Mouse (Mus musculus) stomach, postnatal 0 days (tissue): Measurements from ENCODE around the gene Ifitm6. TPM values are rescaled to one million over a fixed set of nuclear protein-coding genes. Genes with fewer than 3 reads are reported as not detected.

Experiments
- ATAC-seq: fragments of 200-750 bp; cut with Nextera tagmentation; 2 replicates; pipeline ENCODE4 v1.8.0; 2017; ENCODE audit not compliant: low FRiP score, low TSS enrichment
- DNase-seq: peaks from one replicate; pipeline ENCODE4 v3.0.0-alpha.2; 2016; ENCODE audit warnings: low spot score
- H3K27ac ChIP-seq: fragments of 300-500 bp; sonication (generic); replicated peaks from 2 replicates; pipeline ENCODE4 v1.5.1; 2014; ENCODE audit warnings: mild to moderate bottlenecking, control low read depth
- H3K27me3 ChIP-seq: fragments of 300-500 bp; sonication (generic); 2 replicates; pipeline ENCODE4 v1.6.1; 2014; ENCODE audit warnings: low read length; ENCODE audit not compliant: control insufficient read depth, insufficient read depth
- H3K36me3 ChIP-seq: fragments of 300-500 bp; sonication (generic); 2 replicates; pipeline ENCODE4 v1.6.1; 2014; ENCODE audit warnings: low read length, mixed read lengths; ENCODE audit not compliant: control insufficient read depth, insufficient read depth
- H3K4me1 ChIP-seq: fragments of 300-500 bp; sonication (generic); replicated peaks from 2 replicates; pipeline ENCODE4 v1.6.1; 2014; ENCODE audit warnings: antibody characterized with exemption; ENCODE audit not compliant: control insufficient read depth, insufficient read depth
- H3K4me2 ChIP-seq: fragments of 300-500 bp; sonication (generic); replicated peaks from 2 replicates; pipeline ENCODE4 v1.6.1; 2014; ENCODE audit warnings: low read depth, mild to moderate bottlenecking, control low read depth, moderate library complexity
- H3K4me3 ChIP-seq: fragments of 300-500 bp; sonication (generic); 2 replicates; pipeline ENCODE4 v1.5.1; 2014; ENCODE audit warnings: low read depth, low read length, control low read depth
- H3K9ac ChIP-seq: fragments of 300-500 bp; sonication (generic); 2 replicates; pipeline ENCODE4 v1.6.1; 2014; ENCODE audit warnings: mild to moderate bottlenecking, low read length, control low read depth, mixed read lengths
- H3K9me3 ChIP-seq: fragments of 300-500 bp; sonication (generic); 2 replicates; pipeline ENCODE4 v1.6.1; 2016; ENCODE audit warnings: low read length; ENCODE audit not compliant: control insufficient read depth
- CTCF ChIP-seq: IDR thresholded peaks from 2 replicates; pipeline ENCODE4 v1.5.1; 2016; ENCODE audit warnings: antibody characterized with exemption, low read depth, mild to moderate bottlenecking, moderate library complexity
- EP300 ChIP-seq: optimal IDR thresholded peaks from 2 replicates; pipeline ENCODE3; 2016; ENCODE audit warnings: antibody characterized with exemption
- WGBS: fragments of 180-500 bp; shearing (Covaris S2); extraction: QIAGEN DNeasy Blood & Tissue Kit; methylation state at CpG from one replicate; pipeline ENCODE4 v1.1.7; 2014; 5-methylcytosine and 5-hydroxymethylcytosine counted together
- polyA plus RNA-seq: library from polyadenylated mRNA; unstranded; fragments of >200 nt; fragmentation: Nextera tagmentation; extraction: Ambion mirVana; gene quantifications from 2 replicates; pipeline ENCODE4 v1.2.1, GENCODE M21; 2015

The Ifitm6 gene
- polyA plus RNA-seq, 1 experiment from 2014 or later = 0.40 TPM

DNA sequence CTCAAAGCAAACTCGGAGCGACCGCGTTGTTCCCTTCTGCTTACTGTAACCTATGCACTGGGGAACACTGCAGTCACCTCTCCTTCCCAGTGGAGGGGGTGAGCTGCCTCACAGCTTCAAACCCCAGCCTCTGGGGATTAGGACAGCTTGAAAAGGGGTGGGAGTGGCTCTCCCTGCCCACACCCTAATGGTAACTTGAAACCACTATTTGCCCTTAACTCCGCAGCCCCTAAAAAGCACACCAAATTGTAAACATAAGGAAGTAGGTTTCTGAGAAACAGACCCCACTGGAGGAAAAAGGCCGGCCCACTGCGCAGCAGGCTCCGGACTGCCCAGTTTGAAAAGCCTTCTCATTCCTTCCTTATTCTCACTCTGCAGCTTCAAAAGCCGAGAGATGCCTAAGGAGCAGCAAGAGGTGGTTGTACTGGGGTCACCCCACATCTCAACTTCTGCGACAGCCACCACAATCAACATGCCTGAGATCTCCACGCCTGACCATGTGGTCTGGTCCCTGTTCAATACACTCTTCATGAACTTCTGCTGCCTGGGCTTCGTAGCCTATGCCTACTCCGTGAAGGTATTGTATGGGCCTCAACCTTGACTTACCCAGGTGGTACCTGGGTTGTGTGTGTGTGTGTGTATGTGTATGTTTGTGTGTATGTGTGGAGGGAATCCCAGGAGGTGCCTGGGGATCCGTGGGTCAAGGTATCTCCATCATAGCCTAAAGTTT is 49.7 kb downstream of the Ifitm6 start:
- no peak for TF ChIP-seq EP300
- peak; percentile 45 for TF ChIP-seq CTCF
- 5% methylated on average over 14 of the region's 14 CpGs for WGBS
- Histone ChIP-seq H3K27me3 (no peaks in the 10 kb centered on the region), H3K27ac (peak overlapping the region; percentile 83), H3K4me1 (peaks cover 13% of the 10 kb centered on the region), H3K4me2 (peak overlapping the region; percentile 50), H3K9me3 (no peaks in the 10 kb centered on the region), H3K4me3 (peak overlapping the region; percentile 30), H3K36me3 (no peaks in the 10 kb centered on the region), H3K9ac (peak overlapping the region; percentile 43)
- no peak for DNase-seq
- peak; percentile 67; the same call in 1 of the 2 replicates for ATAC-seq

DNA sequence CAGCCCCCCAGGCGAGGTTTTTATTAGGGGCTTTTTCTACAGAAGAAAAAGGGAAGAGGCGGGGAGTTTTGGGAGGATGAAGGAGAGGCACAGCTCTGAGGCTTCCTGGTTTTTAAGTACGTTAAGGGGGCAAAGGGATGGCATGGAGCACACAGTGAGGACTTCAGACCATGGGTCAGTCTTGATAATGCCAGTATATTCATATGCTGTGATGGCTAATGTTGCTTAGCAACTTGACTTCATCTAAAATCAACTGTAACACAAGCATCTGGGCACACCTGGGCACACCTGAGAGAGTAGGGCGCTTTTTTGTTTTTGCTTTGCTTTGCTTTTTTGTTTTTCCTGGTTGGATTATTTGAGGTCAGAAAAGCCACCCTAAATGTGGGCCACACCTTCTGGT is 50.8 kb downstream of the Ifitm6 start, which contains the start of gene Ifitm1:
Ifitm1 (plus strand) TSS at position 301 of the 400 bp plus-strand sequence.
- Histone ChIP-seq H3K36me3 (no peaks in the 10 kb centered on the region), H3K9me3 (no peaks in the 10 kb centered on the region), H3K27me3 (no peaks in the 10 kb centered on the region), H3K27ac (peak within 1 kb of the TSS; percentile 83), H3K9ac (0 out of 2 replicates have a peak within 1 kb of the TSS, but pooled peaks have one; percentile 27), H3K4me1 (peaks cover 13% of the 10 kb centered on the region), H3K4me2 (peak within 1 kb of the TSS; percentile 50), H3K4me3 (peak within 1 kb of the TSS; percentile 30; the same call in 1 of the 2 replicates)
- WGBS = 84% methylated on average over 4 of the region's 4 CpGs
- ATAC-seq = no peak
- DNase-seq = no peak
- TF ChIP-seq CTCF (no peak), EP300 (no peak)

Other genes starting within 250 kb of the Ifitm6 start
- 0.11 and 0.16 TPM in 2 replicates for gene Syce1, start 230.1 kb downstream of the Ifitm6 start, polyA plus RNA-seq
- 0.59 and 0.65 TPM in 2 replicates for gene Zfp941, start 195.7 kb downstream of the Ifitm6 start, polyA plus RNA-seq
- 21.9 and 22.7 TPM in 2 replicates for gene Urah, start 182.9 kb downstream of the Ifitm6 start, polyA plus RNA-seq
- gene Scgb1c1, start 172.4 kb downstream of the Ifitm6 start, polyA plus RNA-seq = not detected in 2 replicates
- not detected in 2 replicates for gene Odf3, start 170.1 kb downstream of the Ifitm6 start, polyA plus RNA-seq
- gene Gm45785, start 161.6 kb downstream of the Ifitm6 start, polyA plus RNA-seq = not detected in 2 replicates
- gene Ric8a, start 161.0 kb downstream of the Ifitm6 start, polyA plus RNA-seq = 49.0 and 49.1 TPM in 2 replicates
- 44.5 and 49.0 TPM in 2 replicates for gene Bet1l, start 160.3 kb downstream of the Ifitm6 start, polyA plus RNA-seq
- 160 and 166 TPM in 2 replicates for gene Psmd13, start 136.0 kb downstream of the Ifitm6 start, polyA plus RNA-seq
- gene Sirt3, start 135.6 kb downstream of the Ifitm6 start, polyA plus RNA-seq = 17.9 and 19.0 TPM in 2 replicates
- gene Cox8b, start 117.5 kb downstream of the Ifitm6 start, polyA plus RNA-seq = 1.3 and 2.6 TPM in 2 replicates
- 1.6 and 1.7 TPM in 2 replicates for gene Nlrp6, start 97.0 kb downstream of the Ifitm6 start, polyA plus RNA-seq
- 10.1 and 12.3 TPM in 2 replicates for gene Pgghg, start 76.5 kb downstream of the Ifitm6 start, polyA plus RNA-seq
- gene Ifitm5, start 67.6 kb downstream of the Ifitm6 start, polyA plus RNA-seq = 0.58 and 0.82 TPM in 2 replicates
- 0.32 and 0.71 TPM in 2 replicates for gene Gm45717, start 62.0 kb downstream of the Ifitm6 start, polyA plus RNA-seq
- gene Ifitm2, start 61.9 kb downstream of the Ifitm6 start, polyA plus RNA-seq = 932 and 1,048 TPM in 2 replicates
- 162 and 173 TPM in 2 replicates for gene Ifitm1, start 50.7 kb downstream of the Ifitm6 start, polyA plus RNA-seq
- 350 and 450 TPM in 2 replicates for gene Ifitm3, start 7.2 kb downstream of the Ifitm6 start, polyA plus RNA-seq
- gene Gm17387, start 11.2 kb upstream of the Ifitm6 start, polyA plus RNA-seq = not detected in 2 replicates
- gene B4galnt4, start 43.2 kb upstream of the Ifitm6 start, polyA plus RNA-seq = 1.2 and 1.5 TPM in 2 replicates
- 97.9 and 105 TPM in 2 replicates for gene Pkp3, start 60.3 kb upstream of the Ifitm6 start, polyA plus RNA-seq
- gene Sigirr, start 82.6 kb upstream of the Ifitm6 start, polyA plus RNA-seq = 12.6 and 14.0 TPM in 2 replicates
- 17.9 and 20.4 TPM in 2 replicates for gene Ano9, start 99.9 kb upstream of the Ifitm6 start, polyA plus RNA-seq
- gene Ptdss2, start 104.5 kb upstream of the Ifitm6 start, polyA plus RNA-seq = 21.6 and 22.9 TPM in 2 replicates
- gene Rnh1, start 154.9 kb upstream of the Ifitm6 start, polyA plus RNA-seq = 216 and 220 TPM in 2 replicates
- 118 and 125 TPM in 2 replicates for gene Hras, start 176.1 kb upstream of the Ifitm6 start, polyA plus RNA-seq
- gene Lrrc56, start 176.2 kb upstream of the Ifitm6 start, polyA plus RNA-seq = 2.8 and 3.5 TPM in 2 replicates
- gene Lmntd2, start 196.2 kb upstream of the Ifitm6 start, polyA plus RNA-seq = 2.7 and 3.6 TPM in 2 replicates
- 84.2 and 105 TPM in 2 replicates for gene Rassf7, start 197.9 kb upstream of the Ifitm6 start, polyA plus RNA-seq
- 19.1 and 19.9 TPM in 2 replicates for gene Phrf1, start 210.9 kb upstream of the Ifitm6 start, polyA plus RNA-seq
- 11.3 and 12.2 TPM in 2 replicates for gene Irf7, start 248.6 kb upstream of the Ifitm6 start, polyA plus RNA-seq